Mouse (Mus musculus): ENCODE measurements around the gene Dab1. TPM values are rescaled to one million over a fixed set of nuclear protein-coding genes. Genes with fewer than 3 reads are reported as not detected.

Dab1 gene
- polyA plus RNA-seq, 1 experiment from 2014 or later = 24.1 TPM

GRCm38 (mm10) chr4:104432150-104432549 is 813.0 kb downstream of the Dab1 start:
- Histone ChIP-seq H3K4me1 (replicated peaks; ENCODE audit: control insufficient read depth, insufficient read depth, low read length) (no peaks in the 10 kb centered on the region), H3K9ac (ENCODE audit: low read length) (no peak overlapping the region), H3K36me3 (ENCODE audit: control insufficient read depth, insufficient read depth, low read length) (no peaks in the 10 kb centered on the region), H3K27ac (ENCODE audit: low read depth) (no peak overlapping the region), H3K4me2 (ENCODE audit: low read length) (no peak overlapping the region), H3K27me3 (replicated peaks; ENCODE audit: control insufficient read depth, insufficient read depth, low read length) (no peaks in the 10 kb centered on the region), H3K9me3 (ENCODE audit: control insufficient read depth, low read length) (no peaks in the 10 kb centered on the region), H3K4me3 (ENCODE audit: low read depth, low read length) (no peak overlapping the region)
- WGBS = 91% methylated on average over 11 of the region's 11 CpGs
- no peak for DNase-seq (ENCODE audit: low spot score)
- no peak for ATAC-seq (replicated peaks; ENCODE audit: low FRiP score, low TSS enrichment, low read depth)

GRCm38 (mm10) chr4:104435736-104436135 is 816.6 kb downstream of the Dab1 start:
- H3K27ac ChIP-seq (ENCODE audit: low read depth) = no peak overlapping the region

GRCm38 (mm10) chr4:104436411-104436810 is 817.3 kb downstream of the Dab1 start:
- Histone ChIP-seq H3K4me2 (ENCODE audit: low read length) (no peak overlapping the region), H3K9ac (ENCODE audit: low read length) (no peak overlapping the region), H3K9me3 (ENCODE audit: control insufficient read depth, low read length) (no peaks in the 10 kb centered on the region), H3K4me3 (ENCODE audit: low read depth, low read length) (no peak overlapping the region), H3K36me3 (ENCODE audit: control insufficient read depth, insufficient read depth, low read length) (no peaks in the 10 kb centered on the region), H3K27me3 (replicated peaks; ENCODE audit: control insufficient read depth, insufficient read depth, low read length) (no peaks in the 10 kb centered on the region), H3K27ac (ENCODE audit: low read depth) (no peak overlapping the region), H3K4me1 (replicated peaks; ENCODE audit: control insufficient read depth, insufficient read depth, low read length) (no peaks in the 10 kb centered on the region)
- 94% methylated on average over 4 of the region's 4 CpGs for WGBS
- ATAC-seq (replicated peaks; ENCODE audit: low FRiP score, low TSS enrichment, low read depth) = no peak
- no peak for DNase-seq (ENCODE audit: low spot score)

More at GRCm38 (mm10) chr4:104435736-104436135, 816.6 kb downstream of the Dab1 start:
- ATAC-seq (replicated peaks; ENCODE audit: low FRiP score, low TSS enrichment, low read depth) (no peak), DNase-seq (ENCODE audit: low spot score) (no peak)
- no peaks in the 10 kb centered on the region for H3K36me3 ChIP-seq (ENCODE audit: control insufficient read depth, insufficient read depth, low read length)
- H3K4me2 ChIP-seq (ENCODE audit: low read length) = no peak overlapping the region
- H3K9me3 ChIP-seq (ENCODE audit: control insufficient read depth, low read length) = no peaks in the 10 kb centered on the region
- H3K27me3 ChIP-seq (replicated peaks; ENCODE audit: control insufficient read depth, insufficient read depth, low read length) = no peaks in the 10 kb centered on the region
- no peaks in the 10 kb centered on the region for H3K4me1 ChIP-seq (replicated peaks; ENCODE audit: control insufficient read depth, insufficient read depth, low read length)
- no peak overlapping the region for H3K9ac ChIP-seq (ENCODE audit: low read length)
- no peak overlapping the region for H3K4me3 ChIP-seq (ENCODE audit: low read depth, low read length)
- WGBS = 89% methylated on average over 5 of the region's 5 CpGs

GRCm38 (mm10) chr4:104438730-104439129 is 819.6 kb downstream of the Dab1 start:
- no peak for DNase-seq (ENCODE audit: low spot score)
- no peak for ATAC-seq (replicated peaks; ENCODE audit: low FRiP score, low TSS enrichment, low read depth)
- H3K4me2 ChIP-seq (ENCODE audit: low read length) = no peak overlapping the region
- no peak overlapping the region for H3K4me3 ChIP-seq (ENCODE audit: low read depth, low read length)
- WGBS = 92% methylated on average over 4 of the region's 4 CpGs
- no peak overlapping the region for H3K9ac ChIP-seq (ENCODE audit: low read length)
- H3K9me3 ChIP-seq (ENCODE audit: control insufficient read depth, low read length) = no peaks in the 10 kb centered on the region
- H3K27ac ChIP-seq (ENCODE audit: low read depth) = no peak overlapping the region
- H3K4me1 ChIP-seq (replicated peaks; ENCODE audit: control insufficient read depth, insufficient read depth, low read length) = no peaks in the 10 kb centered on the region
- H3K36me3 ChIP-seq (ENCODE audit: control insufficient read depth, insufficient read depth, low read length) = no peaks in the 10 kb centered on the region
- no peaks in the 10 kb centered on the region for H3K27me3 ChIP-seq (replicated peaks; ENCODE audit: control insufficient read depth, insufficient read depth, low read length)

- Histone ChIP-seq H3K27me3 (replicated peaks; ENCODE audit: control insufficient read depth, insufficient read depth, low read length) (no peaks in the 10 kb centered on the region), H3K4me3 (ENCODE audit: low read depth, low read length) (no peak overlapping the region), H3K9me3 (ENCODE audit: control insufficient read depth, low read length) (no peaks in the 10 kb centered on the region), H3K36me3 (ENCODE audit: control insufficient read depth, insufficient read depth, low read length) (no peaks in the 10 kb centered on the region), H3K4me1 (replicated peaks; ENCODE audit: control insufficient read depth, insufficient read depth, low read length) (no peaks in the 10 kb centered on the region), H3K4me2 (ENCODE audit: low read length) (no peak overlapping the region), H3K27ac (ENCODE audit: low read depth) (no peak overlapping the region), H3K9ac (ENCODE audit: low read length) (no peak overlapping the region)
- 75% methylated on average over 3 of the region's 3 CpGs for WGBS
- ATAC-seq (replicated peaks; ENCODE audit: low FRiP score, low TSS enrichment, low read depth) = no peak
- DNase-seq (ENCODE audit: low spot score) = no peak
Observed at GRCm38 (mm10) chr4:104439641-104440040, 820.5 kb downstream of the Dab1 start.

- no peak overlapping the region for H3K4me2 ChIP-seq (ENCODE audit: low read length)
- no peak overlapping the region for H3K4me3 ChIP-seq (ENCODE audit: low read depth, low read length)
- WGBS = 68% methylated on average over 10 of the region's 10 CpGs
- DNase-seq (ENCODE audit: low spot score) (no peak), ATAC-seq (replicated peaks; ENCODE audit: low FRiP score, low TSS enrichment, low read depth) (no peak)
- no peaks in the 10 kb centered on the region for H3K36me3 ChIP-seq (ENCODE audit: control insufficient read depth, insufficient read depth, low read length)
- H3K9me3 ChIP-seq (ENCODE audit: control insufficient read depth, low read length) = no peaks in the 10 kb centered on the region
- no peak overlapping the region for H3K27ac ChIP-seq (ENCODE audit: low read depth)
- no peak overlapping the region for H3K9ac ChIP-seq (ENCODE audit: low read length)
- no peaks in the 10 kb centered on the region for H3K4me1 ChIP-seq (replicated peaks; ENCODE audit: control insufficient read depth, insufficient read depth, low read length)
- no peaks in the 10 kb centered on the region for H3K27me3 ChIP-seq (replicated peaks; ENCODE audit: control insufficient read depth, insufficient read depth, low read length)
Observed at GRCm38 (mm10) chr4:104442925-104443747, 824.0 kb downstream of the Dab1 start.

GRCm38 (mm10) chr4:104443775-104444174 is 824.6 kb downstream of the Dab1 start:
- Histone ChIP-seq H3K27ac (ENCODE audit: low read depth) (no peak overlapping the region), H3K27me3 (replicated peaks; ENCODE audit: control insufficient read depth, insufficient read depth, low read length) (no peaks in the 10 kb centered on the region), H3K9ac (ENCODE audit: low read length) (no peak overlapping the region), H3K4me1 (replicated peaks; ENCODE audit: control insufficient read depth, insufficient read depth, low read length) (no peaks in the 10 kb centered on the region), H3K4me3 (ENCODE audit: low read depth, low read length) (no peak overlapping the region), H3K36me3 (ENCODE audit: control insufficient read depth, insufficient read depth, low read length) (no peaks in the 10 kb centered on the region), H3K4me2 (ENCODE audit: low read length) (no peak overlapping the region), H3K9me3 (ENCODE audit: control insufficient read depth, low read length) (no peaks in the 10 kb centered on the region)
- no peak for DNase-seq (ENCODE audit: low spot score)
- ATAC-seq (replicated peaks; ENCODE audit: low FRiP score, low TSS enrichment, low read depth) = no peak
- WGBS = 31% methylated on average over 8 of the region's 8 CpGs

GRCm38 (mm10) chr4:104444985-104445384 is 825.8 kb downstream of the Dab1 start:
- no peaks in the 10 kb centered on the region for H3K4me1 ChIP-seq (replicated peaks; ENCODE audit: control insufficient read depth, insufficient read depth, low read length)
- no peaks in the 10 kb centered on the region for H3K9me3 ChIP-seq (ENCODE audit: control insufficient read depth, low read length)
- no peaks in the 10 kb centered on the region for H3K36me3 ChIP-seq (ENCODE audit: control insufficient read depth, insufficient read depth, low read length)
- DNase-seq (ENCODE audit: low spot score) (no peak), ATAC-seq (replicated peaks; ENCODE audit: low FRiP score, low TSS enrichment, low read depth) (no peak)
- no peak overlapping the region for H3K4me2 ChIP-seq (ENCODE audit: low read length)
- WGBS = 80% methylated on average over 2 of the region's 2 CpGs
- no peaks in the 10 kb centered on the region for H3K27me3 ChIP-seq (replicated peaks; ENCODE audit: control insufficient read depth, insufficient read depth, low read length)
- H3K4me3 ChIP-seq (ENCODE audit: low read depth, low read length) = no peak overlapping the region
- no peak overlapping the region for H3K9ac ChIP-seq (ENCODE audit: low read length)
- H3K27ac ChIP-seq (ENCODE audit: low read depth) = no peak overlapping the region

GRCm38 (mm10) chr4:104448199-104448598 is 829.0 kb downstream of the Dab1 start:
- H3K27ac ChIP-seq (ENCODE audit: low read depth) = no peak overlapping the region
- no peak for DNase-seq (ENCODE audit: low spot score)

More at GRCm38 (mm10) chr4:104448199-104448598, 829.0 kb downstream of the Dab1 start:
- Histone ChIP-seq H3K27me3 (replicated peaks; ENCODE audit: control insufficient read depth, insufficient read depth, low read length) (no peaks in the 10 kb centered on the region), H3K4me3 (ENCODE audit: low read depth, low read length) (no peak overlapping the region), H3K36me3 (ENCODE audit: control insufficient read depth, insufficient read depth, low read length) (no peaks in the 10 kb centered on the region), H3K9me3 (ENCODE audit: control insufficient read depth, low read length) (no peaks in the 10 kb centered on the region), H3K4me1 (replicated peaks; ENCODE audit: control insufficient read depth, insufficient read depth, low read length) (no peaks in the 10 kb centered on the region), H3K4me2 (ENCODE audit: low read length) (no peak overlapping the region), H3K9ac (ENCODE audit: low read length) (no peak overlapping the region)
- 98% methylated on average over 1 of the region's 1 CpGs for WGBS
- ATAC-seq (replicated peaks; ENCODE audit: low FRiP score, low TSS enrichment, low read depth) = no peak

Data from intestine, embryonic 14.5 days (tissue).